Mouse (Mus musculus) forebrain, postnatal 0 days (tissue): ENCODE results near the gene Olfr695. TPM values are rescaled to one million over a fixed set of nuclear protein-coding genes. Genes with fewer than 3 reads are reported as not detected.
"Not testable (repeated sequence)": the region's sequence is repeated elsewhere in the genome, so short reads cannot be mapped to it uniquely, and the experiment has no call there.

Experiments
- ATAC-seq: fragments of 200-750 bp; cut with Nextera tagmentation; 2 replicates; pipeline ENCODE4 v1.8.0; 2017; ENCODE audit warnings: mild to moderate bottlenecking, moderate library complexity
- DNase-seq: peaks from one replicate; pipeline ENCODE4 v3.0.0-alpha.2; 2015
- H3K27ac ChIP-seq: fragments of 300-500 bp; sonication (generic); 2 replicates; pipeline ENCODE4 v1.5.1; 2014; ENCODE audit warnings: low read depth, mild to moderate bottlenecking, antibody characterized with exemption, low read length, moderate library complexity, mixed read lengths
- H3K27me3 ChIP-seq: fragments of 300-500 bp; sonication (generic); 2 replicates; pipeline ENCODE4 v1.6.1; 2014; ENCODE audit warnings: mild to moderate bottlenecking, low read length, mixed read lengths; ENCODE audit not compliant: insufficient read depth
- H3K36me3 ChIP-seq: fragments of 300-500 bp; sonication (generic); 2 replicates; pipeline ENCODE4 v1.6.1; 2014; ENCODE audit warnings: mild to moderate bottlenecking, moderate library complexity; ENCODE audit not compliant: insufficient read depth
- H3K4me1 ChIP-seq: fragments of 300-500 bp; sonication (generic); 2 replicates; pipeline ENCODE4 v1.6.1; 2014; ENCODE audit warnings: antibody characterized with exemption; ENCODE audit not compliant: insufficient read depth
- H3K4me2 ChIP-seq: fragments of 300-500 bp; sonication (generic); 2 replicates; pipeline ENCODE4 v1.6.1; 2014; ENCODE audit warnings: low read depth, mild to moderate bottlenecking, moderate library complexity
- H3K4me3 ChIP-seq: fragments of 300-500 bp; sonication (generic); 2 replicates; pipeline ENCODE4 v1.5.1; 2014; ENCODE audit warnings: low read depth, low read length, mixed read lengths
- H3K9ac ChIP-seq: fragments of 300-500 bp; sonication (generic); 2 replicates; pipeline ENCODE4 v1.6.1; 2014; ENCODE audit warnings: mild to moderate bottlenecking
- H3K9me3 ChIP-seq: fragments of 300-500 bp; sonication (generic); 2 replicates; pipeline ENCODE4 v1.6.1; 2016; ENCODE audit warnings: low read length
- CTCF ChIP-seq: sonication (generic); IDR thresholded peaks from 2 replicates; pipeline ENCODE4 v1.5.1; 2016; ENCODE audit warnings: antibody characterized with exemption, control low read depth, low read depth
- WGBS: fragments of 180-500 bp; shearing (Covaris S2); extraction: QIAGEN DNeasy Blood & Tissue Kit; methylation state at CpG from one replicate; pipeline ENCODE4 v1.1.7; 2014; 5-methylcytosine and 5-hydroxymethylcytosine counted together
- polyA plus RNA-seq: library from polyadenylated mRNA; unstranded; fragments of >200 nt; fragmentation: Nextera tagmentation; extraction: Ambion mirVana; gene quantifications from 2 replicates; pipeline ENCODE4 v1.2.1, GENCODE M21; 2015
- total RNA-seq: library from RNA; depleted of rRNA; stranded (reverse); fragments of >200 nt; gene quantifications from 2 replicates; pipeline ENCODE4 v1.2.3, GENCODE M21; 2014; rRNA removed

Olfr695 gene
- total and polyA plus RNA-seq, 2 experiments from 2014 or later, result not detected

DNA sequence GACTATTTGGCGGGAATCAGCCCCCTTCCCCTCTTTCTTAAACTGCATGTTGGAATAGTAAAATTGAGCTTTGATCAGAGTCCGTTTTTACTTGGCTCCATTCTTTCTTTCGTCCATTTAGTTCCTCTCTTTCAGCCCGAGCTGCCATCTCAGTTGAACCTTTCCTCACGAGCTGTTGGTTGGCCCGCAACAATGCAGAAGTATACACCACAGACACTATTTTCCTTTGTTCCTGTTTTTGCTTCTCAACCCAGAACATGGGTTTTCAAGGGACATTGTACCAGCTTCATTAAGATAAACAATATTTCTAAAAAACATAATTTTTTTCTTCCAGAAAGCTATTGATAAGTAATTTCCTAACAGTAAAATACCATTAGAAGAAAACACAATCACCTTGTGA, 4.7 kb downstream of the Olfr695 start:
- Histone ChIP-seq H3K9ac (no peak overlapping the region), H3K36me3 (no peaks in the 10 kb centered on the region), H3K27ac (no peak overlapping the region), H3K27me3 (no peaks in the 10 kb centered on the region), H3K9me3 (no peaks in the 10 kb centered on the region), H3K4me1 (no peaks in the 10 kb centered on the region), H3K4me3 (no peak overlapping the region), H3K4me2 (no peak overlapping the region)
- ATAC-seq (no peak), DNase-seq (no peak)
- 91% methylated on average over 6 of the region's 6 CpGs for WGBS
- no peak for TF ChIP-seq CTCF

DNA sequence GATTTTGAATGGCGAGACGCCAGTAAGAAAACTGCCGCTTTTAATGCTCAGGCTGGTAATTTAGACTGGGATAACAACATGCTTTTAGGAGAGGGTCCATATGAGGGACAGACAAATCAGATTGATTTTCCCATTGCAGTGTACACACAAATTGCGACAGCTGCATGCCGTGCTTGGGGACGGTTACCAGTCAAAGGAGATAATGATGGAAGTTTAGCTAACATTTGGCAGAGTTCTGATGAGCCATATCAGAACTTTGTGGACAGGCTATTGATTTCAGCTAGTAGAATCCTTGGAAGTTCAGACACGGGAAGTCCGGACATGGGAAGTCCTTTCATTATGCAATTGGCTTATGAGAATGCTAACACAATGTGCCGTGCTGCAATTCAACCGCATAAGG, 8.5 kb downstream of the Olfr695 start:
- not testable (repeated sequence) for DNase-seq
- 86% methylated on average over 10 of the region's 10 CpGs for WGBS

DNA sequence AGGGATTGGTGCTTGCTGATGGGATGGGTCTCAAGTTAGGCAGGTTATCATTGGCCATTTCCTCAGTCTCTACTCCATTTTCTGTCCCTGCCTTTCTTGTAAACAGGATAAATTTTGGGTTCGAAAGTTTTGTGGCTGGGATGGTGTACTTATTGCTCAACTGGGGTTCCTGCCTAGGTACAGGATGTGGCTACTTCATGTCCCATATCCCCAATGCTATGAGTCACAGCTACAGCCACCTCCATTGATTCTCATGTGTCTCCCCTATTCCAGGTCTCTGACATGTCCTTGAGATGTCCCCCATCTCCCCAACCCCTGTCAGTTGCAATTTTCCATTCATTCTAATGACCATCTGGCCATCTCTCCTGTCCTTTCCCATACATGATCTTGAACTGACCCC, 19.3 kb downstream of the Olfr695 start:
- ATAC-seq (no peak), DNase-seq (no peak)
- no peaks in the 10 kb centered on the region for H3K9me3 ChIP-seq
- H3K4me1 ChIP-seq, result no peaks in the 10 kb centered on the region
- H3K36me3 ChIP-seq, result no peaks in the 10 kb centered on the region
- H3K4me3 ChIP-seq, result no peak overlapping the region
- H3K27ac ChIP-seq, result no peak overlapping the region
- H3K9ac ChIP-seq, result no peak overlapping the region
- no peaks in the 10 kb centered on the region for H3K27me3 ChIP-seq
- H3K4me2 ChIP-seq, result no peak overlapping the region
- WGBS, result 75% methylated on average over 1 of the region's 1 CpGs
- no peak for TF ChIP-seq CTCF

More for the DNA sequence above, 8.5 kb downstream of the Olfr695 start:
- not testable (repeated sequence) for H3K4me2 ChIP-seq, H3K9me3 ChIP-seq, H3K36me3 ChIP-seq, H3K4me1 ChIP-seq, ATAC-seq, H3K27ac ChIP-seq, H3K27me3 ChIP-seq, H3K4me3 ChIP-seq, H3K9ac ChIP-seq

DNA sequence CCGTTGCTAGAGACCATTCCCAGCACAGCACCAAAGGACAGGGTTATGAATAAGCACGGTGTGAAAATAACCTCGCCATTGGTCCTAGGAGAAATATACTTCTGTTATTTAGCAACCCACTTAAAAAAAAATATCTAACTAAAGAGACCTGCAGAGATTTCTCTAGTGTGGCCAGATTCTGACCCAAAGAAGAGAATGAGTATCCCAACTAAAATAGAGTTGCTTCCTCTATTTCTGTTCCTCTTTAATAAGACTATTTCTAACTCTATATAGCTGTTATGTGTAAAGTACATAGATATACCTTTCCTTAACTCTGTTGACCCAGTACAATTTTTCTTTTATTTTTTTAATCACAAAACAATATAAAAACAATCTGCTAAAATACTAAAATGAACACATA, 23.2 kb downstream of the Olfr695 start:
- Histone ChIP-seq H3K27ac (no peak overlapping the region), H3K4me1 (no peaks in the 10 kb centered on the region), H3K9me3 (no peaks in the 10 kb centered on the region), H3K9ac (no peak overlapping the region), H3K36me3 (no peaks in the 10 kb centered on the region), H3K4me2 (no peak overlapping the region), H3K27me3 (no peaks in the 10 kb centered on the region), H3K4me3 (no peak overlapping the region)
- no peak for DNase-seq
- TF ChIP-seq CTCF, result no peak
- no peak for ATAC-seq
- 90% methylated on average over 3 of the region's 3 CpGs for WGBS

DNA sequence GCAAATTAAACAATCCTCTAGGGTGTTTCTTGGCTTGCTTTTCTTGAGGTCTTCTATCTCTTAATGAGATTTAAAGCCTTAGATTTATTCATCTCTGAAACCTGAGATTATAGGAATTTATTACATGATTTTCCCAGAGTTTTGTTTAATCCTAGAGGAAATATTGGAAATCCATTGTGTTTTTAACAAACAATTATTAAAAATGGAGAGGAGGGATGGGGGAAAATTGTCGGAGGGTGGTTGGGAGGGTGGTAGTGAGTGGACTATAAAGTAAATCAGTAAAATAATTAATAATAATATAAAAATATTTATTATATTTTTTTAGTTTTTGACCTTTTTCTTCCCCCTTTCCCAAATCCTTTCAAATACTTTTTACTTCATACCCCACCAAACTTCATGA, 24.5 kb downstream of the Olfr695 start, which contains the start of gene Olfr694:
Olfr694 (minus strand) TSS at position 101 of the 400 bp plus-strand sequence.
- ATAC-seq, result no peak
- Histone ChIP-seq H3K4me3 (no peak within 1 kb of the TSS), H3K9ac (no peak within 1 kb of the TSS), H3K4me1 (no peaks in the 10 kb centered on the region), H3K27ac (no peak within 1 kb of the TSS), H3K9me3 (no peaks in the 10 kb centered on the region), H3K36me3 (no peaks in the 10 kb centered on the region), H3K27me3 (no peaks in the 10 kb centered on the region), H3K4me2 (no peak within 1 kb of the TSS)
- WGBS, result 89% methylated on average over 1 of the region's 1 CpGs
- TF ChIP-seq CTCF, result no peak
- DNase-seq, result no peak

DNA sequence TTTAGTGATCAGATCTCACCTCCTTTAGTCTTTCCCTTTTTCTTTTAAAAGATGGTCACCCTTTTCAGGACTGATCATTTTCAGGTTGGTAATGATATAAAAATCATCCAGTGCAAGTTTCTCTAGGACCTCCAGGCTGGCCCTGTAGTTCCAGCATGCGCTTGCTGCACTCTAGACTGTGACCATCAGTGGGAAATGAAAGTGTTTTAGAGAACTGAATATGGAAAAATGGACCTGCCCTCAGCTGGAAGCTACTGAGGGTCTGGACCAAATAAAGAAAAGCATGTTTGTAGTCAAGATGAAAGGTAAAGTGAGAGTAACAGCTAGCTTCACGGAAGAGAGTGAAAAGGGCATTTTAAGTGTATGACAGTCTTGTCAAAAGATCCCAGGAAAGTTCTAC, 30.8 kb downstream of the Olfr695 start:
- Histone ChIP-seq H3K9ac (no peak overlapping the region), H3K27me3 (no peaks in the 10 kb centered on the region), H3K4me3 (no peak overlapping the region), H3K4me2 (no peak overlapping the region), H3K4me1 (no peaks in the 10 kb centered on the region), H3K9me3 (no peaks in the 10 kb centered on the region), H3K36me3 (no peaks in the 10 kb centered on the region), H3K27ac (no peak overlapping the region)
- ATAC-seq (no peak), DNase-seq (no peak)
- 84% methylated on average over 2 of the region's 2 CpGs for WGBS
- no peak for TF ChIP-seq CTCF

DNA sequence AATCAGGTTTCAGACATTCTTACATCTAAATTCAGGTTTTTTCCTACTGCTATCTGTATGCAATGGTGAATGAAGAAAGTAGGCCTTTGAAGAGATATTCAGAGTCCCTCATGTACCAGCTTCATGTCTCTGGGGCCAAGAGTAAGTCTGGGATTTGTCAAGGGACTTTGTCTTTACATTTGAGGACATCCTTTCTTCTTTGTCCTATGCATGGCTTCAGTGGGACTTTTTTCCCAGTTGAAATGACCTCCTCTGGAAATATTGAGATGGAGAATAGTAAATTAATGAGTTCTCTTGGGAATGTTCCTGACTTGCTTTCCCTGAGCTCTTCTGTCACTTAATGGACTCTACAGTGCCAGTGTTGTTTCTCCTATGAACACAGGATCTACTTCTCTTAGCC, 35.7 kb downstream of the Olfr695 start, which contains the start of gene Olfr693:
Olfr693 (minus strand) TSS at position 101 of the 400 bp plus-strand sequence.
- H3K27me3 ChIP-seq, result no peaks in the 10 kb centered on the region
- TF ChIP-seq CTCF, result no peak
- no peaks in the 10 kb centered on the region for H3K4me1 ChIP-seq
- H3K4me2 ChIP-seq, result no peak within 1 kb of the TSS
- no peak within 1 kb of the TSS for H3K27ac ChIP-seq
- H3K9me3 ChIP-seq, result no peaks in the 10 kb centered on the region
- ATAC-seq (no peak), DNase-seq (no peak)
- H3K36me3 ChIP-seq, result no peaks in the 10 kb centered on the region
- no peak within 1 kb of the TSS for H3K4me3 ChIP-seq
- no peak within 1 kb of the TSS for H3K9ac ChIP-seq

Other genes starting within 250 kb of the Olfr695 start
- 0.08 TPM in 1 of 2 replicates, not detected in the other for gene Olfr693, start 35.8 kb downstream of the Olfr695 start, total RNA-seq
- not detected in 2 replicates for gene Olfr693, start 35.8 kb downstream of the Olfr695 start, polyA plus RNA-seq
- gene Olfr694, start 24.6 kb downstream of the Olfr695 start, total RNA-seq, result not detected in 2 replicates
- not detected in 2 replicates for gene Olfr694, start 24.6 kb downstream of the Olfr695 start, polyA plus RNA-seq
- not detected in 2 replicates for gene Olfr697, start 26.0 kb upstream of the Olfr695 start, total RNA-seq
- not detected in 2 replicates for gene Olfr697, start 26.0 kb upstream of the Olfr695 start, polyA plus RNA-seq
- not detected in 2 replicates for gene Olfr698, start 39.0 kb upstream of the Olfr695 start, total RNA-seq
- not detected in 2 replicates for gene Olfr698, start 39.0 kb upstream of the Olfr695 start, polyA plus RNA-seq
- not detected in 2 replicates for gene Olfr699, start 76.8 kb upstream of the Olfr695 start, total RNA-seq
- gene Olfr699, start 76.8 kb upstream of the Olfr695 start, polyA plus RNA-seq, result not detected in 2 replicates
- not detected in 2 replicates for gene Olfr700, start 92.4 kb upstream of the Olfr695 start, total RNA-seq
- not detected in 2 replicates for gene Olfr700, start 92.4 kb upstream of the Olfr695 start, polyA plus RNA-seq
- not detected in 2 replicates for gene Olfr701, start 97.7 kb upstream of the Olfr695 start, total RNA-seq
- gene Olfr701, start 97.7 kb upstream of the Olfr695 start, polyA plus RNA-seq, result not detected in 2 replicates
- gene Olfr702, start 117.5 kb upstream of the Olfr695 start, total RNA-seq, result not detected in 2 replicates
- gene Olfr702, start 117.5 kb upstream of the Olfr695 start, polyA plus RNA-seq, result not detected in 2 replicates
- gene Olfr703, start 127.0 kb upstream of the Olfr695 start, total RNA-seq, result not detected in 2 replicates
- not detected in 2 replicates for gene Olfr703, start 127.0 kb upstream of the Olfr695 start, polyA plus RNA-seq
- gene Olfr704, start 146.8 kb upstream of the Olfr695 start, total RNA-seq, result not detected in 2 replicates
- gene Olfr704, start 146.8 kb upstream of the Olfr695 start, polyA plus RNA-seq, result not detected in 2 replicates
- gene Olfr705, start 160.5 kb upstream of the Olfr695 start, total RNA-seq, result not detected in 2 replicates
- not detected in 2 replicates for gene Olfr705, start 160.5 kb upstream of the Olfr695 start, polyA plus RNA-seq
- gene Olfr706, start 171.8 kb upstream of the Olfr695 start, total RNA-seq, result not detected in 2 replicates
- gene Olfr706, start 171.8 kb upstream of the Olfr695 start, polyA plus RNA-seq, result not detected in 2 replicates
- gene Olfr707, start 184.8 kb upstream of the Olfr695 start, total RNA-seq, result not detected in 2 replicates
- not detected in 2 replicates for gene Olfr707, start 184.8 kb upstream of the Olfr695 start, polyA plus RNA-seq
- not detected in 2 replicates for gene Olfr1532-ps1, start 191.6 kb upstream of the Olfr695 start, total RNA-seq
- gene Olfr1532-ps1, start 191.6 kb upstream of the Olfr695 start, polyA plus RNA-seq, result not detected in 2 replicates
- not detected in 2 replicates for gene Olfr709-ps1, start 215.8 kb upstream of the Olfr695 start, total RNA-seq
- gene Olfr709-ps1, start 215.8 kb upstream of the Olfr695 start, polyA plus RNA-seq, result not detected in 2 replicates
- gene Olfr710, start 231.9 kb upstream of the Olfr695 start, total RNA-seq, result not detected in 2 replicates
- gene Olfr710, start 231.9 kb upstream of the Olfr695 start, polyA plus RNA-seq, result not detected in 2 replicates
- gene Olfr6, start 247.5 kb upstream of the Olfr695 start, total RNA-seq, result not detected in 2 replicates
- gene Olfr6, start 247.5 kb upstream of the Olfr695 start, polyA plus RNA-seq, result not detected in 2 replicates